Mouse (Mus musculus) MEL (cell line): ENCODE measurements around the gene Pfkfb4. TPM values are rescaled to one million over a fixed set of nuclear protein-coding genes. Genes with fewer than 3 reads are reported as not detected.

ENCODE experiments used
- DNase-seq: peaks from one replicate; pipeline ENCODE4 v3.0.0; 2011; ENCODE audit warnings: low read depth, low spot score
- H3K27ac ChIP-seq: 2 replicates; pipeline ENCODE4 v1.5.1; 2012; ENCODE audit warnings: low read depth, mild to moderate bottlenecking, control low read depth, low read length, moderate library complexity; ENCODE audit not compliant: control insufficient read depth
- H3K27me3 ChIP-seq, 2 experiments: fragments of 150-350 bp in 1 of 2; sonication (generic) in 1 of 2; 2 replicates each; pipeline ENCODE4 v1.6.1; 2012; ENCODE audit warnings: low read length in 2 of 2, mild to moderate bottlenecking in 2 of 2, improper control_type of control experiment in 1 of 2, moderate library complexity in 1 of 2; ENCODE audit not compliant: insufficient read depth in 2 of 2, control insufficient read depth in 1 of 2
- H3K36me3 ChIP-seq, 2 experiments: 2 replicates each; pipeline ENCODE4 v1.6.1; 2012 to 2014; ENCODE audit warnings: low read length in 2 of 2, improper control_type of control experiment in 1 of 2, inconsistent platforms in 1 of 2, mild to moderate bottlenecking in 1 of 2; ENCODE audit not compliant: insufficient read depth in 2 of 2, control insufficient read depth in 1 of 2
- H3K4me1 ChIP-seq, 2 experiments: fragments of 150-350 bp in 1 of 2; sonication (generic) in 1 of 2; 2 replicates each; pipeline ENCODE4 v1.6.1; 2012; ENCODE audit warnings: low read length in 2 of 2, improper control_type of control experiment in 1 of 2, mild to moderate bottlenecking in 1 of 2; ENCODE audit not compliant: insufficient read depth in 2 of 2, control insufficient read depth in 1 of 2
- H3K4me3 ChIP-seq, 2 experiments: fragments of 150-350 bp in 1 of 2; sonication (generic) in 1 of 2; 2 replicates each; pipeline ENCODE4 v1.5.1; 2012; ENCODE audit warnings: low read depth in 2 of 2, low read length in 2 of 2, mild to moderate bottlenecking in 2 of 2, moderate library complexity in 2 of 2, control low read depth in 1 of 2, improper control_type of control experiment in 1 of 2; ENCODE audit not compliant: control insufficient read depth in 1 of 2, insufficient read depth in 1 of 2
- H3K79me2 ChIP-seq: 2 replicates; pipeline ENCODE4 v1.6.1; 2012; ENCODE audit warnings: mild to moderate bottlenecking, low read length, moderate library complexity; ENCODE audit not compliant: control insufficient read depth, poor library complexity, insufficient read depth
- H3K9ac ChIP-seq: 2 replicates; pipeline ENCODE4 v1.6.1; 2012; ENCODE audit warnings: low read depth, mild to moderate bottlenecking, control low read depth, low read length, moderate library complexity; ENCODE audit not compliant: control insufficient read depth, poor library complexity, severe bottlenecking
- H3K9me3 ChIP-seq: fragments of 150-350 bp; sonication (generic); replicated peaks from 2 replicates; pipeline ENCODE4 v1.6.1; 2012; ENCODE audit warnings: mild to moderate bottlenecking, low read length, improper control_type of control experiment, moderate library complexity; ENCODE audit not compliant: insufficient read depth
- BHLHE40 ChIP-seq: IDR thresholded peaks from 2 replicates; pipeline ENCODE4 v1.6.1; 2012; ENCODE audit warnings: low read depth, mild to moderate bottlenecking, inconsistent platforms, low read length, improper control_type of control experiment, borderline replicate concordance
- CHD1 ChIP-seq: IDR thresholded peaks from 2 replicates; pipeline ENCODE4 v1.6.1; 2012; ENCODE audit warnings: low read depth, mild to moderate bottlenecking, inconsistent platforms, low read length, improper control_type of control experiment
- CTCF ChIP-seq, 3 experiments: IDR thresholded peaks in 2 of 3; conservative IDR thresholded peaks in 1 of 3; 2 replicates each; pipeline ENCODE4 v1.5.1; 2011 to 2012; ENCODE audit warnings: low read length in 3 of 3, low read depth in 2 of 3, mild to moderate bottlenecking in 2 of 3, improper control_type of control experiment in 1 of 3, inconsistent platforms in 1 of 3, mixed read lengths in 1 of 3, moderate library complexity in 1 of 3; ENCODE audit not compliant: control insufficient read depth in 1 of 3, insufficient read depth in 1 of 3, poor library complexity in 1 of 3, severe bottlenecking in 1 of 3
- E2F4 ChIP-seq: IDR thresholded peaks from 2 replicates; pipeline ENCODE4 v1.6.1; 2011; ENCODE audit warnings: low read depth, low read length, improper control_type of control experiment, borderline replicate concordance
- ELF1 ChIP-seq: IDR thresholded peaks from 2 replicates; pipeline ENCODE4 v1.6.1; 2014; ENCODE audit warnings: low read depth, mild to moderate bottlenecking, inconsistent platforms, low read length, improper control_type of control experiment, moderate library complexity
- EP300 ChIP-seq, 2 experiments: IDR thresholded peaks; 2 replicates each; pipeline ENCODE4 v1.6.1; 2011; ENCODE audit warnings: improper control_type of control experiment in 2 of 2, low read length in 2 of 2, low read depth in 1 of 2, mild to moderate bottlenecking in 1 of 2
- ETS1 ChIP-seq: IDR thresholded peaks from 2 replicates; pipeline ENCODE4 v1.6.1; 2012; ENCODE audit warnings: low read depth, mild to moderate bottlenecking, inconsistent platforms, low read length, improper control_type of control experiment, moderate library complexity
- GABPA ChIP-seq: IDR thresholded peaks from 2 replicates; pipeline ENCODE4 v1.6.1; 2012; ENCODE audit warnings: low read depth, mild to moderate bottlenecking, inconsistent platforms, low read length, improper control_type of control experiment, moderate library complexity
- GATA1 ChIP-seq: IDR thresholded peaks from 2 replicates; pipeline ENCODE4 v1.6.1; 2011; ENCODE audit warnings: low read depth, low read length, improper control_type of control experiment
- HCFC1 ChIP-seq: IDR thresholded peaks from 2 replicates; pipeline ENCODE4 v1.6.1; 2012; ENCODE audit warnings: low read depth, mild to moderate bottlenecking, inconsistent platforms, low read length, improper control_type of control experiment, moderate library complexity
- JUND ChIP-seq: IDR thresholded peaks from 2 replicates; pipeline ENCODE4 v1.6.1; 2011; ENCODE audit warnings: low read depth, mild to moderate bottlenecking, improper control_type of control experiment, low read length
- MAX ChIP-seq: IDR thresholded peaks from 2 replicates; pipeline ENCODE4 v1.6.1; 2011; ENCODE audit warnings: low read length, improper control_type of control experiment
- MXI1 ChIP-seq: IDR thresholded peaks from 2 replicates; pipeline ENCODE4 v1.6.1; 2011; ENCODE audit warnings: mild to moderate bottlenecking, low read depth, low read length, improper control_type of control experiment
- MYB ChIP-seq: IDR thresholded peaks from 2 replicates; pipeline ENCODE4 v1.6.1; 2011; ENCODE audit warnings: mild to moderate bottlenecking, low read depth, low read length, improper control_type of control experiment
- MYC ChIP-seq: IDR thresholded peaks from 2 replicates; pipeline ENCODE4 v1.6.1; 2011; ENCODE audit warnings: low read depth, mild to moderate bottlenecking, low read length, improper control_type of control experiment, moderate library complexity
- NELFE ChIP-seq: IDR thresholded peaks from 2 replicates; pipeline ENCODE4 v1.6.1; 2011; ENCODE audit warnings: low read depth, low read length, improper control_type of control experiment
- POLR2A ChIP-seq, 2 experiments: IDR thresholded peaks; 2 replicates each; pipeline ENCODE4 v1.6.1; 2011 to 2012; ENCODE audit warnings: low read length in 2 of 2, mild to moderate bottlenecking in 2 of 2, control low read depth in 1 of 2, improper control_type of control experiment in 1 of 2, low read depth in 1 of 2, moderate library complexity in 1 of 2; ENCODE audit not compliant: control insufficient read depth in 1 of 2, insufficient read depth in 1 of 2, poor library complexity in 1 of 2
- POLR2AphosphoS5 ChIP-seq: IDR thresholded peaks from 2 replicates; pipeline ENCODE4 v1.6.1; 2012; ENCODE audit warnings: low read depth, borderline replicate concordance, mild to moderate bottlenecking, inconsistent platforms, low read length, moderate library complexity, mixed read lengths
- RAD21 ChIP-seq: IDR thresholded peaks from 2 replicates; pipeline ENCODE4 v1.6.1; 2011; ENCODE audit warnings: mild to moderate bottlenecking, low read depth, low read length, improper control_type of control experiment
- RCOR1 ChIP-seq: IDR thresholded peaks from 2 replicates; pipeline ENCODE4 v1.6.1; 2012; ENCODE audit warnings: low read depth, mild to moderate bottlenecking, inconsistent platforms, low read length, improper control_type of control experiment
- SIN3A ChIP-seq: IDR thresholded peaks from 2 replicates; pipeline ENCODE4 v1.6.1; 2012; ENCODE audit warnings: low read length, improper control_type of control experiment, inconsistent platforms
- TAL1 ChIP-seq: IDR thresholded peaks from 2 replicates; pipeline ENCODE4 v1.6.1; 2012; ENCODE audit warnings: mild to moderate bottlenecking, inconsistent platforms, low read length, moderate library complexity, mixed read lengths
- UBTF ChIP-seq: IDR thresholded peaks from 2 replicates; pipeline ENCODE4 v1.6.1; 2012; ENCODE audit warnings: low read depth, mild to moderate bottlenecking, inconsistent platforms, low read length, improper control_type of control experiment, moderate library complexity, borderline replicate concordance; ENCODE audit not compliant: insufficient read depth
- USF2 ChIP-seq, 2 experiments: IDR thresholded peaks; 2 replicates each; pipeline ENCODE4 v1.6.1; 2011 to 2012; ENCODE audit warnings: improper control_type of control experiment in 2 of 2, low read length in 2 of 2, borderline replicate concordance in 1 of 2, inconsistent platforms in 1 of 2, low read depth in 1 of 2, mild to moderate bottlenecking in 1 of 2; ENCODE audit not compliant: insufficient read depth in 1 of 2
- ZC3H11A ChIP-seq: IDR thresholded peaks from 2 replicates; pipeline ENCODE4 v1.6.1; 2012; ENCODE audit warnings: low read depth, mild to moderate bottlenecking, inconsistent platforms, low read length, improper control_type of control experiment
- ZKSCAN1 ChIP-seq: IDR thresholded peaks from 2 replicates; pipeline ENCODE4 v1.6.1; 2012; ENCODE audit warnings: low read depth, mild to moderate bottlenecking, inconsistent platforms, low read length, improper control_type of control experiment, moderate library complexity
- ZMIZ1 ChIP-seq: IDR thresholded peaks from 2 replicates; pipeline ENCODE4 v1.6.1; 2012; ENCODE audit warnings: low read depth, mild to moderate bottlenecking, inconsistent platforms, low read length, improper control_type of control experiment, moderate library complexity
- polyA plus RNA-seq, 2 experiments: library from polyadenylated mRNA; stranded (reverse) in 1 of 2; unstranded in 1 of 2; fragments of >175 nt in 1 of 2; fragments of >200 nt in 1 of 2; gene quantifications; 2 replicates each; pipeline versions ENCODE4 v1.2.1 to v1.2.4; 2012; ENCODE audit warnings: low replicate concordance in 2 of 2, low read depth in 1 of 2; ENCODE audit not compliant: insufficient read length in 2 of 2, insufficient read depth in 1 of 2, missing spikeins in 1 of 2
- total RNA-seq: library from RNA; depleted of rRNA; stranded (reverse); fragments of 300-350 nt; gene quantifications from 2 replicates; pipeline ENCODE4 v1.2.3, GENCODE M21; 2012

Gene Pfkfb4
- total and polyA plus RNA-seq, 3 experiments = 3.2 to 6.4 TPM; not detected in 1

GRCm38 (mm10) chr9:109032435-109032834, 40.9 kb downstream of the Pfkfb4 start:
- H3K4me3 ChIP-seq = peak overlapping the region; percentile 37 to 43; a peak in 2 of 4 replicates
- H3K79me2 ChIP-seq = no peaks in the 10 kb centered on the region
- no peaks in the 10 kb centered on the region for H3K9me3 ChIP-seq
- DNase-seq = peak; percentile 75
- peak; percentile 38; the same call in 1 of the 2 replicates for TF ChIP-seq NELFE
- peak; percentile 38; the same call in 1 of the 2 replicates for TF ChIP-seq HCFC1
- no peak for TF ChIP-seq GATA1
- no peak for TF ChIP-seq SIN3A
- peak in 1 of 2 experiments; percentile 60; a peak in 1 of 4 replicates for TF ChIP-seq POLR2A (IDR thresholded peaks at IDR 0.05; ENCODE audit: control insufficient read depth in 1 of 2, insufficient read depth in 1 of 2, low read depth in 1 of 2, low read length in 2 of 2, poor library complexity in 1 of 2)
- no peak for TF ChIP-seq POLR2AphosphoS5
- TF ChIP-seq MYB = no peak
- TF ChIP-seq ZMIZ1 = no peak
- TF ChIP-seq JUND = no peak
- no peak for TF ChIP-seq EP300 (IDR thresholded peaks at IDR 0.05; ENCODE audit: low read depth in 1 of 2, low read length in 2 of 2)
- H3K27ac ChIP-seq = peak overlapping the region; percentile 65
- H3K4me1 ChIP-seq = peaks cover 5 to 11% of the 10 kb centered on the region in 2 experiments
- H3K9ac ChIP-seq = peak overlapping the region; percentile 59
- peaks cover 0 to 7% of the 10 kb centered on the region in 2 experiments; a peak in 2 of 4 replicates for H3K36me3 ChIP-seq
- no peaks in the 10 kb centered on the region for H3K27me3 ChIP-seq

DNA sequence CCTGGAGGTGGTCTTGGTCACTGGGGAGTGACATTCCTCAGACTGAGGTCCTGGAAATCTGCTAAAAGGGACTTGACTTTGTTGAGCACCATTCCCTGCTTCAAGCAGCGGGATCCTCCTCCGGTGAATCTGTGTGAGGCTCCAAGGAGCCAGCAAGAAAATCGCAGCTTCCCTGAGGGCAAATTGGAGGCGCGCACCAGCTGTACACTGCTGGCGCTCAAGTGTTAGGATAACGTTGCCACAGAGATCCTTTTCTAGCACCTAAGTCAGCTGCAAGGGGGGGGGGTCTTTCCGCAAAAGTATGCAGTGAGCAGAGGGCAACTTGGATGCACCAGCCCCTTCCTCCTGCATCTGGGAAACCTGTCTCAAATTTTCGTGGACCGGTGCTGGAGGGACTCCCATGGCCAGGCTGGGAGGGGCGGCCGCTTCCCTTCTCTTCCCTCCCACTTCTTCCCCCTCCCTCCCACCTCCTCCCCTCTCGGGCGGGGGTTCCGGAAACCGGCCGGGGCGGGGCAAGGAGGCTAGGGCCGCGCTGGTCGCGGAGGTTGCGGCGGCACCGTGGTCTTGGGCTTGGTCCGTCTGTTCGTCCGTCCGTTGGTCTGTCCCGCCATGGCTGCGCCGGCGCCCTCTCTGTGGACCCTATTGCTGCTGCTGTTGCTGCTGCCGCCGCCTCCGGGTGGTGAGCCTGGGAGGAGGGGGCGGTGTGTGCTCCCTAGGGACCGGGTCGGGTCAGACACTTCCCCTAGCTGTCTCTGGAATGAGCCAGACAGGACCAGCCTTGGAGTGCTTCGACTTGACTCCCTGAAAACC, 46.7 kb downstream of the Pfkfb4 start, which contains the start of gene Shisa5:
TSS of gene Shisa5 (plus strand) at position 480 of the 810 bp plus-strand sequence.
- Histone ChIP-seq H3K27me3 (no peaks in the 10 kb centered on the region), H3K4me3 (peak within 1 kb of the TSS; percentile 87 to 94), H3K9me3 (no peaks in the 10 kb centered on the region), H3K9ac (peak within 1 kb of the TSS; percentile 84), H3K4me1 (peaks cover 0 to 4% of the 10 kb centered on the region in 2 experiments; a peak in 1 of 4 replicates), H3K79me2 (peaks cover 2% of the 10 kb centered on the region; the same call in 1 of the 2 replicates), H3K27ac (peak within 1 kb of the TSS; percentile 1; the same call in 1 of the 2 replicates), H3K36me3 (peaks cover 0 to 2% of the 10 kb centered on the region in 2 experiments; a peak in 2 of 4 replicates)
- DNase-seq = peak; percentile 81
- no peak for TF ChIP-seq JUND
- no peak for TF ChIP-seq CTCF (IDR thresholded peaks at IDR 0.05 in 2 of 3, conservative IDR thresholded peaks at IDR 0.05 in 1 of 3; ENCODE audit: control insufficient read depth in 1 of 3, insufficient read depth in 1 of 3, low read depth in 2 of 3, low read length in 3 of 3, poor library complexity in 1 of 3, severe bottlenecking in 1 of 3)
- TF ChIP-seq ELF1 = peak; percentile 67
- TF ChIP-seq ZMIZ1 = peak; percentile 66; the same call in 1 of the 2 replicates
- TF ChIP-seq UBTF = no peak
- TF ChIP-seq GABPA = no peak
- 0 out of 2 replicates have a peak, but pooled peaks have one; percentile 20 for TF ChIP-seq RCOR1
- TF ChIP-seq NELFE = peak; percentile 76
- TF ChIP-seq MYB = no peak
- no peak for TF ChIP-seq RAD21
- TF ChIP-seq ZC3H11A = no peak
- TF ChIP-seq CHD1 = no peak
- no peak for TF ChIP-seq TAL1
- TF ChIP-seq USF2 (IDR thresholded peaks at IDR 0.05; ENCODE audit: borderline replicate concordance in 1 of 2, insufficient read depth in 1 of 2, low read depth in 1 of 2, low read length in 2 of 2) = no peak
- TF ChIP-seq POLR2A (IDR thresholded peaks at IDR 0.05; ENCODE audit: control insufficient read depth in 1 of 2, insufficient read depth in 1 of 2, low read depth in 1 of 2, low read length in 2 of 2, poor library complexity in 1 of 2) = peak; percentile 76 to 83
- no peak for TF ChIP-seq MAX
- no peak for TF ChIP-seq ZKSCAN1
- TF ChIP-seq ETS1 = peak; percentile 39; the same call in 1 of the 2 replicates
- TF ChIP-seq MYC = no peak
- no peak for TF ChIP-seq GATA1
- TF ChIP-seq HCFC1 = peak; percentile 62
- TF ChIP-seq E2F4 = no peak
- no peak for TF ChIP-seq BHLHE40
- peak; percentile 63 for TF ChIP-seq MXI1
